Mouse (Mus musculus) lung, postnatal 0 days (tissue): ENCODE measurements around the gene Pdxp.

Experiments used
- CTCF ChIP-seq: IDR thresholded peaks from 2 replicates; pipeline ENCODE4 v1.5.1; 2016; ENCODE audit warnings: antibody characterized with exemption, mild to moderate bottlenecking
- EP300 ChIP-seq: IDR thresholded peaks from 2 replicates; pipeline ENCODE4 v1.6.1; 2016; ENCODE audit warnings: antibody characterized with exemption, mild to moderate bottlenecking, control low read depth

DNA sequence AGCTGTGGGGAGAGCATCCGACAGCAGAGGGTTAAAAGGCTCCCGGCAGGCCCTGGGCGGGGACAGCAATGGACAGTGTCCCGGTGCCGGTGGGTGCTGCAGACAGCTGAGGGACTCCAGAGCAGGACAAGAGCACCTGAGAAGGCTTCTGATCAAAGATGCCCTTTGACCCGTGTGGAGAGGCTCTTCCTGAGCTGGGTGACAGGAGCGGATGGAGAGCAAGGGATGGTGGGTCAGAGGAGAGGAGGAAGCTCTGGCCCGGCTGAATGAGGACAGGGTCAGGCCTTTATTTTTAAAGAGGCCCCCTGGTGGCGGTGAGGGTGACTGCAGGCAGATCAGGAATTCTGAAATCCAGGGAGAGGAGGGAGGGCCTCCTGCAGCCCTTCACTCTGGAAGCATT, 28.9 kb downstream of the Pdxp start:
- TF ChIP-seq CTCF: peak; percentile 86
- TF ChIP-seq EP300: no peak
